Mouse (Mus musculus) megakaryocyte progenitor cell, adult 5-6 weeks (primary cell): ENCODE measurements around the gene 1700088E04Rik. TPM values are rescaled to one million over a fixed set of nuclear protein-coding genes. Genes with fewer than 3 reads are reported as not detected.

Experiments
- ATAC-seq: replicated peaks from 2 replicates; pipeline ENCODE4 v1.8.0; 2016; ENCODE audit warnings: mild to moderate bottlenecking, moderate TSS enrichment, inconsistent platforms; ENCODE audit not compliant: poor library complexity
- total RNA-seq, 2 experiments: library from RNA; stranded (forward) in 1 of 2; stranded (reverse) in 1 of 2; fragments of 157-497, 149-512 nt in 1 of 2; fragments of 200-1000 nt in 1 of 2; gene quantifications; 2 replicates each; pipeline versions ENCODE4 v1.2.3 to v1.2.4; 2015 to 2017

The 1700088E04Rik gene
- total RNA-seq, 2 experiments from 2014 or later = 0.99 TPM; not detected in 1

- no peak for ATAC-seq
Measured at GRCm38 (mm10) chr15:79133191-79133661, 7.8 kb downstream of the 1700088E04Rik start.

- ATAC-seq = no peak
Measured at GRCm38 (mm10) chr15:79131442-79131841, 9.6 kb downstream of the 1700088E04Rik start.

GRCm38 (mm10) chr15:79130782-79131181, 10.3 kb downstream of the 1700088E04Rik start:
- no peak for ATAC-seq

- ATAC-seq = no peak
Measured at GRCm38 (mm10) chr15:79129311-79129710, 11.7 kb downstream of the 1700088E04Rik start.

- ATAC-seq = 0 out of 2 replicates have a peak, but pooled peaks have one; percentile 44
Measured at GRCm38 (mm10) chr15:79128208-79128607, 12.8 kb downstream of the 1700088E04Rik start.

GRCm38 (mm10) chr15:79127101-79127500, 14.0 kb downstream of the 1700088E04Rik start:
- ATAC-seq = no peak

GRCm38 (mm10) chr15:79126217-79126932, 14.7 kb downstream of the 1700088E04Rik start:
- ATAC-seq = peak; percentile 60

- no peak for ATAC-seq
Measured at GRCm38 (mm10) chr15:79124331-79124875, 16.6 kb downstream of the 1700088E04Rik start.

GRCm38 (mm10) chr15:79123751-79124150, 17.3 kb downstream of the 1700088E04Rik start:
- no peak for ATAC-seq

- no peak for ATAC-seq
Measured at GRCm38 (mm10) chr15:79122546-79122945, 18.5 kb downstream of the 1700088E04Rik start.

GRCm38 (mm10) chr15:79122119-79122518, 18.9 kb downstream of the 1700088E04Rik start:
- no peak for ATAC-seq

- ATAC-seq = no peak
Measured at GRCm38 (mm10) chr15:79119491-79119890, 21.6 kb downstream of the 1700088E04Rik start.

- ATAC-seq = no peak
Measured at GRCm38 (mm10) chr15:79115276-79115675, 25.8 kb downstream of the 1700088E04Rik start.

- peak; percentile 40; the same call in 1 of the 2 replicates for ATAC-seq
Measured at GRCm38 (mm10) chr15:79111774-79112173, 29.3 kb downstream of the 1700088E04Rik start.

GRCm38 (mm10) chr15:79110528-79110927, 30.5 kb downstream of the 1700088E04Rik start:
- no peak for ATAC-seq

GRCm38 (mm10) chr15:79110031-79110430, 31.0 kb downstream of the 1700088E04Rik start:
- ATAC-seq = no peak

- 0 out of 2 replicates have a peak, but pooled peaks have one; percentile 19 for ATAC-seq
Measured at GRCm38 (mm10) chr15:79109321-79109934, 31.6 kb downstream of the 1700088E04Rik start.

GRCm38 (mm10) chr15:79108421-79109320, 32.4 kb downstream of the 1700088E04Rik start, which contains the start of gene Micall1:
Gene Micall1 (plus strand): TSS chr15:79108898.
- peak; percentile 18; the same call in 1 of the 2 replicates for ATAC-seq

GRCm38 (mm10) chr15:79107966-79108365, 33.1 kb downstream of the 1700088E04Rik start:
- no peak for ATAC-seq

- ATAC-seq = peak; percentile 78
Measured at GRCm38 (mm10) chr15:79105804-79106203, 35.2 kb downstream of the 1700088E04Rik start.

- no peak for ATAC-seq
Measured at GRCm38 (mm10) chr15:79103264-79103663, 37.8 kb downstream of the 1700088E04Rik start.
